Mouse (Mus musculus): ENCODE results near the gene Ptp4a2.
"Not testable (repeated sequence)": the region's sequence is repeated elsewhere in the genome, so short reads cannot be mapped to it uniquely, and the experiment has no call there.

Gene Ptp4a2

GRCm38 (mm10) chr4:129874805-129875204 is 63.8 kb downstream of the Ptp4a2 start:
- in situ Hi-C loops (cut with MboI; ENCODE audit: low pct_unique_long_range_greater_than_20kb in 1 of 2, low sequenced_read_pairs in 2 of 2, unreplicated experiment in 1 of 2) = no loop called here

DNA sequence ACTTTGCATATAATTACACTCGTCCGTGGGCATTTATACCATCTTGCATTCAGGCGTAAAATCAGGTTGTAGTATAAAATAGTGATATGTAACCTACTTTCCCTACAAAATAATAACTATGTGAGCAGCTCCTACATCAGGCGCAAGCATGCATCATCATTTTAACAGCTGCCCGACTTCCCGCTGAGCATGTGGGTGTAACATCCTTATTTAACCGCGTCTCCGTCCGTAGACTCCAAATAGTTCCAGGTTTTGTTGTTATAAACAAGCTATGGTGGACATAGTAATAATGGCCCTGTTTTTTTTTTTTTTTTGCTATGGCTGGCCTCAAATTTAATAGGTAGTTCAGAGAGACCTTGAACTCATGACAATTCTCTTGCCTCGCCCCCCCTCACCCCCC is 64.4 kb downstream of the Ptp4a2 start:
- in situ Hi-C loops (cut with MboI; ENCODE audit: low pct_unique_long_range_greater_than_20kb in 1 of 2, low sequenced_read_pairs in 2 of 2, unreplicated experiment in 1 of 2) = no loop called here

- in situ Hi-C loops (cut with MboI; ENCODE audit: low pct_unique_long_range_greater_than_20kb in 1 of 2, low sequenced_read_pairs in 2 of 2, unreplicated experiment in 1 of 2) = no loop called here
These were observed 66.1 kb downstream of the Ptp4a2 start for GRCm38 (mm10) chr4:129876831-129877764.

GRCm38 (mm10) chr4:129877967-129878655 is 67.1 kb downstream of the Ptp4a2 start:
- in situ Hi-C loops (cut with MboI; ENCODE audit: low pct_unique_long_range_greater_than_20kb in 1 of 2, low sequenced_read_pairs in 2 of 2, unreplicated experiment in 1 of 2) = no loop called here

- in situ Hi-C loops (cut with MboI; ENCODE audit: low pct_unique_long_range_greater_than_20kb in 1 of 2, low sequenced_read_pairs in 2 of 2, unreplicated experiment in 1 of 2) = no loop called here
These were observed 67.7 kb downstream of the Ptp4a2 start for GRCm38 (mm10) chr4:129878656-129879145.

GRCm38 (mm10) chr4:129879206-129879780 is 68.3 kb downstream of the Ptp4a2 start:
- in situ Hi-C loops (cut with MboI; ENCODE audit: low pct_unique_long_range_greater_than_20kb in 1 of 2, low sequenced_read_pairs in 2 of 2, unreplicated experiment in 1 of 2) = no loop called here

- in situ Hi-C loops (cut with MboI; ENCODE audit: low pct_unique_long_range_greater_than_20kb in 1 of 2, low sequenced_read_pairs in 2 of 2, unreplicated experiment in 1 of 2) = no loop called here
These were observed 69.6 kb downstream of the Ptp4a2 start for GRCm38 (mm10) chr4:129880615-129881014.

GRCm38 (mm10) chr4:129881661-129882060 is 70.6 kb downstream of the Ptp4a2 start:
- in situ Hi-C loops (cut with MboI; ENCODE audit: low pct_unique_long_range_greater_than_20kb in 1 of 2, low sequenced_read_pairs in 2 of 2, unreplicated experiment in 1 of 2) = no loop called here

GRCm38 (mm10) chr4:129882555-129883293 is 71.7 kb downstream of the Ptp4a2 start:
- in situ Hi-C loops (cut with MboI; ENCODE audit: low pct_unique_long_range_greater_than_20kb in 1 of 2, low sequenced_read_pairs in 2 of 2, unreplicated experiment in 1 of 2) = no loop called here

DNA sequence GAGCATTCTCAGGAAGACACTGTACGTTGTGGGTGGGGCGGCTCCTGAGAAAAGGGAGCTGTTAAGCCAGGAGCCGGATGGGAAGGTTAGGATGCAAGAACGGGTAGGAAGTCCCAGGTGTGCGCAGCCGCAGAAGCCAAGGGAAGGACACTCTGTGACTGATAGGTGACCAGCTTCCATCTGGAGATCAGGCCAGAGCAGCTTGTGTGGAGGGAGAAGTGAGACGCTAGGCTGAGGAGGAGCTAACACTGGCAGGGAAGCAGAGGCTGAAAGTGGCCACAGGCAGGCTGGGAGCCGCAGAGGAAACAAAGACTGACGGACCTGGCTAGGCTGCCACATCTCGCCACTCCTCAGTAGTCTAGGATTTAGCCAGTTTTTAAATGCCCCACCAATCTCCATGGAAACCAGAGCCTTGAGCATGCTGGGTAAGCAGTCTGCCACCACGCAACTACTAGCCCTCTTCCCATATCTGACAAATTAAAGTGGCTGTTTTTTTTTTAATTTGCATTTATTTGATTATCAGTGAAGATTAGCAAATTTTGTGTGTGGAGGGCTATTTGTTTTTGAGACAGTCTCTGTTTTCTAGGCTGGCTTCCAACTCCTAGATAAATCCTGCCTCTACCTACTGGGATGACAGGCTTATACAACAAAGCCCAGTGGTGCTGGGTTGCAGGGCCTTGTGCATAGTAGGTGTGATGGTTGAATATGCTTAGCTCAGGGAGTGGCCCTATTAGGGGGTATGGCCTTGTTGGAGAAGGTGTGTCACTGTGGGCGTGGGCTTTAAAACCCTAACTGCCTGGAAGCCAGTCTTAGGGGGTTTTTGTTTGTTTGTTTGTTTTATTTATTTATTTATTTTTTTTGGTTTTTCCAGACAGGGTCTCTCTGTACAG is 73.3 kb downstream of the Ptp4a2 start:
- in situ Hi-C loops (cut with MboI; ENCODE audit: low pct_unique_long_range_greater_than_20kb in 1 of 2, low sequenced_read_pairs in 2 of 2, unreplicated experiment in 1 of 2) = no loop called here

DNA sequence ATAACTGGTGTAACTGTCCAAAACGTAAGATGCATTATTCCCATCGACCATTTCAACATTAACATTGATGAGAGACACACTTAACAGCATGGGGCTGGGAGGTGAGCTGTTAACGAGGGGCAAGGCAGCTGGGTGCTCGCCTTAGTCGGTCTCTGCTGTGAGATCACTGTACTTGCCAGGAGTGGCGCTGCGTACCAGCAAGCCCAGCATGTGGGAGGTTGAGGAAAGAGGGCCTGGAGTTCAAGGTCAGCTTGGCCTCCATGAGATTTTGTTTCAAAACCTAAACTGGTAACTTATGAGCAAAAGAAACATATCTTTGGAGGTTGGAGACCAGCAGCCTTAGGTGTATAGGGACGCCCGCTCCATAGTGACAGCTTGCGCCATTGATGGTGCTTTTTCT is 78.6 kb downstream of the Ptp4a2 start:
- in situ Hi-C loops (cut with MboI; ENCODE audit: low pct_unique_long_range_greater_than_20kb in 1 of 2, low sequenced_read_pairs in 2 of 2, unreplicated experiment in 1 of 2) = no loop called here

DNA sequence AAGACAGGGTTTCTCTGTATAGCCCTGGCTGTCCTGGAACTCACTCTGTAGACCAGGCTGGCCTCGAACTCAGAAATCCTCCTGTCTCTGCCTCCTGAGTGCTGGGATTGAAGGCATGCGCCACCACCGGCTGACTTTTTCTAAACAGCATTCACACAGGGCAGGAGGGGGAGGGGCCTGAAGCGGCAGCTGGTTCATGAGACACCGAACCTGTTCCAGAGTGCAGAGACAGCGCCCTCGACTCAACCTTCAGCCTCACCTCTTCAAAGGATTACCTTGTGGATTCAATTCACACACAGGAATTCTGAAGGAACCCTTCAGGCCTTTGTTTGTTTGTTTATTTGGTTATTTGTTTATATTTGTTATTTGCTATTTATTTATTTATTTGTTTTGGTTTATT is 79.1 kb downstream of the Ptp4a2 start:
- in situ Hi-C loops (cut with MboI; ENCODE audit: low pct_unique_long_range_greater_than_20kb in 1 of 2, low sequenced_read_pairs in 2 of 2, unreplicated experiment in 1 of 2) = no loop called here

DNA sequence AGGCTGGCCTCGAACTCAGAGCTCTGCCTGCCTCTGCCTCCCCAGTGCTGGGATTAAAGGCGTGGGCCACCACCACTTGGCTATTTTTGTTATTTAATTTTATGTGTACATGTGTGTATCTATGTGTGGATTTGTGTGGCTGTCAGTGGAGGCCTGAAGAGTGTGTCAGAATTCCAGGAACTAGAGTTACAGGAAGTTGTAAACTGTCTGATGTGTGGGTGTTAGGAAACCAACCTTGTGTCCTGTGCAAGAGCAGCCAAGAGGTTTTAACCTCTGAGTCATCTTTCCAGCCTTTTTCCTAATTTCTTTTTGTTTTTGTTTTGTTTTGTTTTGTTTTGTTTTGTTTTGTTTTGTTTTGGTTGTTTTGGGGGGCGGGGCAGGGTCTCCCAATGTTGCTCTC is 83.8 kb downstream of the Ptp4a2 start:
- in situ Hi-C loops (cut with MboI; ENCODE audit: low pct_unique_long_range_greater_than_20kb in 1 of 2, low sequenced_read_pairs in 2 of 2, unreplicated experiment in 1 of 2) = no loop called here

- in situ Hi-C loops (cut with MboI; ENCODE audit: low pct_unique_long_range_greater_than_20kb in 1 of 2, low sequenced_read_pairs in 2 of 2, unreplicated experiment in 1 of 2) = not testable (repeated sequence)
These were observed 87.8 kb downstream of the Ptp4a2 start for GRCm38 (mm10) chr4:129898815-129899214.

Data from mouse embryonic stem cell (cell line).